ENCODE assay signal across 13 mouse cellular contexts in genomic region chr1:47076423-47076822, GRCm38 (mm10).
"Had no signal": no experiment of that assay in that cellular context is flagged by ENCODE, and none has a peak within 500 bp of the region (broad histone marks: within the 10 kb centered on the region; RNA-seq: fewer than 3 reads in every experiment).

No protein-coding gene starts in this region.

- H3K4me3 ChIP-seq: megakaryocyte, embryonic 14.5 days; midbrain, embryonic 13.5 days; midbrain, embryonic 15.5 days; neural tube, embryonic 12.5 days had no signal

- H3K4me1 ChIP-seq: megakaryocyte, embryonic 14.5 days; midbrain, embryonic 13.5 days; midbrain, embryonic 15.5 days; neural tube, embryonic 12.5 days had no signal

- DNase-seq: lung, adult 18-20 months; lung, embryonic 14.5 days; lung, postnatal 14 days; lung, postnatal 36 days; right cerebral cortex, postnatal 14 days; thymus, adult 18-20 months; thymus, postnatal 14 days; thymus, postnatal 36 days had no signal

- H3K9me3 ChIP-seq: midbrain, embryonic 13.5 days; midbrain, embryonic 15.5 days; neural tube, embryonic 12.5 days had no signal

- H3K27ac ChIP-seq: macrophage; midbrain, embryonic 13.5 days; midbrain, embryonic 15.5 days; neural tube, embryonic 12.5 days had no signal

- H3K36me3 ChIP-seq: midbrain, embryonic 13.5 days; midbrain, embryonic 15.5 days; neural tube, embryonic 12.5 days had no signal

- H3K27me3 ChIP-seq: megakaryocyte, embryonic 14.5 days; midbrain, embryonic 13.5 days; midbrain, embryonic 15.5 days; neural tube, embryonic 12.5 days had no signal

- H3K9ac ChIP-seq: lung, embryonic 14.5 days; midbrain, embryonic 13.5 days; midbrain, embryonic 15.5 days; neural tube, embryonic 12.5 days had no signal
